Mouse (Mus musculus) liver, embryonic 14.5 days (tissue): ENCODE measurements around the gene Tceal6.
"Not testable (repeated sequence)": the region's sequence is repeated elsewhere in the genome, so short reads cannot be mapped to it uniquely, and the experiment has no call there.

Experiments used
- CTCF ChIP-seq: IDR thresholded peaks from 2 replicates; pipeline ENCODE4 v1.5.1; 2016; ENCODE audit warnings: antibody characterized with exemption, low read depth, control low read depth
- EP300 ChIP-seq: IDR thresholded peaks from 2 replicates; pipeline ENCODE4 v1.6.1; 2016; ENCODE audit warnings: antibody characterized with exemption, low read depth

DNA sequence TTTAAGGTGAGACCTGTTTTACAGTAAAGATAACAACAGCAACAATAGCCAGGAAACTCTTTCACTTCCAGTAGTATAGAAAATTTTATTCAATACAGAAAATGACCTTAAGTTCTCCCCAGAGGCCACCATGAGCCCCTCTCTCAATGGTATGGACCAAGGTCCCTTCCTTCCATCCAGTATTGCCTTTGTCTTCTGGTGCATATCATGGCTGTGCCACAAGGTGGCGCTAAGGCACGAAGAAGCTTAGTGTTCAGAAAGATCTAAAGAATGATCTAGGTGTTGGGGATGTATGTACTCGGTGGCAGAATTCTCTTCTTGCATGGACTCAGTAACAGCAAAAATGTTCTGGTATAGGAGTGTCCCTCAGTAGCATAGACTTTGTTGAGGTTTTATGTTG is 21.8 kb downstream of the Tceal6 start:
- TF ChIP-seq CTCF, EP300: not testable (repeated sequence)
